Mouse (Mus musculus): Measurements from ENCODE around the gene Ndufa6.

GRCm38 (mm10) chr15:82338593-82339112 lies 15.5 kb downstream of the Ndufa6 start, which contains the start of the genes Naga, Pheta2 and Smdt1:
- TF ChIP-seq POLR2A (IDR thresholded peaks at IDR 0.05; ENCODE audit: low read depth, low read length) (no peak), CTCF (conservative IDR thresholded peaks at IDR 0.05; ENCODE audit: insufficient read depth, insufficient read length, low read depth, low read length) (no peak)

All from kidney, adult 2 months (tissue).